Mouse (Mus musculus) gastrocnemius, adult 2 months (tissue): ENCODE data around the gene Dstn. TPM values are rescaled to one million over a fixed set of nuclear protein-coding genes. Genes with fewer than 3 reads are reported as not detected.

Experiments
- DNase-seq: peaks from one replicate; pipeline ENCODE4 v3.0.0; 2022
- H3K27ac ChIP-seq: fragments of 200-600 bp; 2 replicates; pipeline ENCODE4 v1.8.1; 2022; ENCODE audit warnings: mild to moderate bottlenecking
- H3K4me3 ChIP-seq: fragments of 200-600 bp; 2 replicates; pipeline ENCODE4 v1.8.1; 2022; ENCODE audit warnings: mild to moderate bottlenecking, moderate library complexity
- CTCF ChIP-seq: fragments of 200-600 bp; IDR thresholded peaks from 2 replicates; pipeline ENCODE4 v1.8.1; 2022; ENCODE audit warnings: antibody characterized with exemption, mild to moderate bottlenecking, moderate library complexity
- intact Hi-C: fragments of 180-260 bp; cut with DNase I; formaldehyde crosslinking; loops from one replicate; pipeline ENCODE4 v1.15.1; 2025
- long read RNA-seq, 2 experiments: library from polyadenylated mRNA; stranded (forward); transcript quantifications; one replicate each; pipeline ENCODE4 v2.0.0; 2021
- total RNA-seq, 2 experiments: library from RNA; stranded (reverse); gene quantifications; 2 replicates each; pipeline ENCODE4 v1.2.3; 2021

Dstn gene
- total RNA-seq: 10 to 100 TPM; 24.9 to 28.2 TPM
- long read RNA-seq, experiment 1, transcript Dstn-201 (4 exons, 1,911 nt): major isoform, 20 of 28 reads
- long read RNA-seq, experiment 1, partial matches to known transcripts: 5 of 28 reads
- long read RNA-seq, experiment 1, other reads (novel, unspliced or antisense): 3 of 28 reads
- long read RNA-seq, experiment 2, transcript Dstn-201 (4 exons, 1,911 nt): major isoform, 14 of 29 reads
- long read RNA-seq, experiment 2, partial matches to known transcripts: 3 of 29 reads
- long read RNA-seq, experiment 2, other reads (novel, unspliced or antisense): 12 of 29 reads

GRCm38 (mm10) chr2:143914760-143915599, at the start of gene Dstn:
Dstn (plus strand) TSS chr2:143915320.
- intact Hi-C loops: loop anchor here (5.0 kb wide), 4 partner anchors 48 to 302 kb away; no protein-coding TSS in a partner anchor

GRCm38 (mm10) chr2:143867326-143867725, 47.8 kb upstream of the Dstn start:
- H3K27ac ChIP-seq: peak overlapping the region; percentile 46
- TF ChIP-seq CTCF: no peak
- DNase-seq: peak; percentile 84
- H3K4me3 ChIP-seq: peak overlapping the region; percentile 51
- intact Hi-C loops: loop anchor here (1.0 to 5.0 kb wide), 4 partner anchors 45 to 420 kb away; no protein-coding TSS in a partner anchor

More at GRCm38 (mm10) chr2:143914760-143915599, at the start of gene Dstn:
- peak within 1 kb of the TSS; percentile 75 for H3K4me3 ChIP-seq
- TF ChIP-seq CTCF: no peak
- peak; percentile 96 for DNase-seq
- peak within 1 kb of the TSS; percentile 98 for H3K27ac ChIP-seq

DNA sequence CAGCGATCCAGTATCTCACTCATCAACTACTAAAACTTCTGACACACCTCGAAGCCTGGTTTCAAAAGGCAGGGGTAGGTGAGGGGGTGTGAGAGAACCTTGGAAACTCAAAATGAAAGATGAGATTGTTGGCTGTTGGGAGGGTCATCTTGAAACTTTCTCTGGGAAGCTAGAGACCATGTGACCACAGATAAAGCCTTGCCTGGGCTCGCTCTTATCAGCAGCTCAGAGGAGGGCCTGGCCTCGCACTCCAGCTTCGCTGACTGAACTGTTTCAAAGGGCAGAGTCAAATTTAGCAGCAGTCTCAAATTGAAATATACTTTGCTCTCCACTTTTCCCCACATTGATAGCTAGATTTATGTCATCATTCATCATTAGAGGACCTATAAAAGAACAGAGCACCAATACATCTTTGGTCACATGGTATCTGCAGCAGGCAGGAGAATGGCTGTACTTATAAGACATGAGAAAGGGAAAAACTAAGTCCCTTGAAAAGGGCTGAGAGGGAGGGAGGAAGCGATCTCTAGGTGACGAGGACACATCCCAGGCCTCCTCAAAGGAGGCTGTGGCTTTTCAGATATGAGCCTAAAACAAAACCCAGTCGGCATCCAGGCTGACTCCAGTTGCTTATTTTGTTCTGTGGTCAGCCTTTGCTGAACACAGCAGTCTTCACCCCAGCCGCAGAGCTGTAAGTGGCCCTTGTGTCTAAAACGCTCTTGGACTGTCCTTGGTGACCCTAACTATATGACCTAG, 44.0 kb upstream of the Dstn start:
- Histone ChIP-seq H3K4me3 (no peak overlapping the region), H3K27ac (peak overlapping the region; percentile 24; the same call in 1 of the 2 replicates)
- intact Hi-C loops: no loop called here
- no peak for TF ChIP-seq CTCF
- DNase-seq: no peak

DNA sequence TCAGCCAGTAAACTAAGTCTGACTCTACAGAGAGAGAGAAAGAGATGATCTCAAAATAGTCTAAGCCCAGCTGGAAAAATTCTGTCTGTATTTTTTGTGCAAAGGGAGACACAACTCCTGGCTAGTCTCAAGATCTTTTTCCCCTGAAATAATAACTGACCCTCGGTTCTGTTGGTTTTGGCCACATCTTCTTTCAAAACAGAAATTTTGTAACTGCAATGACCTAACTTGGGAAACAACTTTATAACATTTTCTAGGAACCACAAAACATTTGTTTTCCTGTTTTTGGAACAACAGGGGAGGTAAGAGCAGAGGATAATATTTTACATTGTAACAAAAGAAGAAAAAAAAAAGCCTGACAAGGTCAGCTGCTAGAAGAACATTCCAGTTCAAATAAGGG, 39.1 kb upstream of the Dstn start:
- no peak overlapping the region for H3K4me3 ChIP-seq
- no peak for TF ChIP-seq CTCF
- intact Hi-C loops: no loop called here
- DNase-seq: no peak
- H3K27ac ChIP-seq: peak overlapping the region; percentile 54

DNA sequence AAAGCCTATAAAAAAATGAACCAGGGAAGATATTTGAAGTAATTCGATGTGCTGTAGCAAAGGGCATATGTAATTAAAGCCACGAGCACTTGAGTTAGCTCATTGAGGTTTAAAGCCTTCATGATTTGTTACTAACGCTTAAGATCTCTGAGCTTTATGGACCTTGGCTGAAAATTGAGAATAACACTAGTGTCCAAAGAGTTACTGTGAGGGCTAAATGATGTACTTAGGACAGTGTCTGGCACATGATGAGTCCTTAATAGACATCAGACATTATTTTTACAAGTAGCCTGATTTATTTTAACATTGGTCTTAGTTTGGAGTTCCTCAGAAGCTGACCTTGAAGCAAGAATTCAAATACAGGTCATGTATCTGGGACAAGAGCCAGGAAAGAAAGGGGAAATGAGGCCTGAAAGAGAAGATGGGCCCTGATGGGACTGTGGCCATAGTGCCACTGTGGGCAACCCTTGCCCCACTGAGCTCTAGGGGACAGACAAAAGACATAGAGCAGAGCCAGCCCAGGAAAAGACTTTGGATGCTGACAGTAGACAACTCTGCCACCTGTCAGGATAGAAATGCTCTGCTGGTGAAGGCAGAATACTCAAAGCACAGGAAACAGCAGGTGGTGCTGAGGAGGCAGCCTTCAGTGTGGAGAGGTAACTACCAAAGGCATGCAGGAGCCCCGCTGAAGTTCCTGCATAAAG, 38.0 kb upstream of the Dstn start:
- H3K4me3 ChIP-seq: no peak overlapping the region
- intact Hi-C loops: no loop called here
- no peak for DNase-seq
- no peak; the same call in 1 of the 2 replicates for TF ChIP-seq CTCF
- H3K27ac ChIP-seq: peak overlapping the region; percentile 54; the same call in 1 of the 2 replicates

- TF ChIP-seq CTCF: no peak
- Histone ChIP-seq H3K4me3 (no peak overlapping the region), H3K27ac (no peak overlapping the region)
- no peak for DNase-seq
- intact Hi-C loops: no loop called here
Measured at GRCm38 (mm10) chr2:143879311-143879710, 35.8 kb upstream of the Dstn start.

GRCm38 (mm10) chr2:143882002-143882401, 33.1 kb upstream of the Dstn start:
- no peak for DNase-seq
- no peak for TF ChIP-seq CTCF
- intact Hi-C loops: no loop called here
- Histone ChIP-seq H3K4me3 (no peak overlapping the region), H3K27ac (no peak overlapping the region)

- TF ChIP-seq CTCF: no peak
- intact Hi-C loops: no loop called here
Measured at GRCm38 (mm10) chr2:143882606-143883288, 32.4 kb upstream of the Dstn start.

GRCm38 (mm10) chr2:143889131-143889859, 25.8 kb upstream of the Dstn start:
- no peak for TF ChIP-seq CTCF
- intact Hi-C loops: no loop called here
- no peak overlapping the region for H3K4me3 ChIP-seq
- H3K27ac ChIP-seq: no peak overlapping the region
- DNase-seq: no peak

More at GRCm38 (mm10) chr2:143882606-143883288, 32.4 kb upstream of the Dstn start:
- Histone ChIP-seq H3K27ac (no peak overlapping the region), H3K4me3 (no peak overlapping the region)
- no peak for DNase-seq

DNA sequence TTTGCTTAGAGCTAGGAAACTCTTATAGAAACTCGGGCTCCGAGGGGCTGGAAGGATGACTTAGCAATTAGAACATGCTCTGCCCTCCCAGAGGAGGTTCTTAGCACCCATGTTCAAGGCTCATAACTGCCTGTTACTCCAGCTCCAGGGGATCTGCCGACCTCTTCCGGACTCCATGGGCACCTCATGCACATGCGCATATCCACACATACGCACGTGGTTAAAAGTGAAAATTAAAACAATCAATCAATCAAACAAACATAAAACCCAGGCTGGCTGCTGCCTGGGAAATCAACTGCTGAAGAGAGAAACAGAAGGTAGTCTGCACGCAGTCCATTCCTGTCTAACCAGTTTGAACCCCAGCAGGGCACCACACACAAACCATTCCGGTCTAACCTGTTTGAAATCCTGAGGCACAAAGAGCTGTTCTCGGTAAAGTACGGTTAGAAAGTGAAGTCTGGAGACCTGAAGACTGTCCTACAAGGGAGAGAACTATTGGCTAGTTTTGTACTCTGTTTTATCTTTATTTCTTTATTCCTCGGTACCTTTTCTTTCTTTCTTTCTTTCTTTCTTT, 25.2 kb upstream of the Dstn start:
- TF ChIP-seq CTCF: no peak
- intact Hi-C loops: no loop called here
- Histone ChIP-seq H3K27ac (no peak overlapping the region), H3K4me3 (no peak overlapping the region)
- no peak for DNase-seq
